Mouse (Mus musculus) erythroblast, embryonic 14.5 days (primary cell): ENCODE measurements at regions not wholly inside any gene's neighbourhood (a gene's known extent, or its start where the extent isn't known, plus 50 kb on each side); places are given as distances from the start of the nearest gene placed in this dataset.

Experiments used
- GATA1 ChIP-seq: IDR thresholded peaks from 2 replicates; pipeline ENCODE4 v1.6.1; 2012; ENCODE audit warnings: low read length, inconsistent platforms, mixed read lengths
- TAL1 ChIP-seq: IDR thresholded peaks from 3 replicates; pipeline ENCODE4 v1.6.1; 2012; ENCODE audit warnings: low read length, inconsistent platforms, mixed read lengths

GRCm38 (mm10) chr10:9420741-9421140 lies 254.3 kb downstream of the Samd5 start:
- no peak for TF ChIP-seq TAL1
- TF ChIP-seq GATA1: no peak
